Mouse (Mus musculus) CD4-positive, CD25-positive, alpha-beta regulatory T cell, adult 4 months (primary cell): Measurements from ENCODE around the gene Tbp. TPM values are rescaled to one million over a fixed set of nuclear protein-coding genes. Genes with fewer than 3 reads are reported as not detected.

Experiments
- ATAC-seq: one replicate; pipeline ENCODE4 v1.8.0; 2017
- polyA plus RNA-seq, 2 experiments: library from polyadenylated mRNA; unstranded; fragments of 100-300 nt; shearing (Covaris generic); gene quantifications; one replicate each; pipeline ENCODE4 v1.2.1; 2017

Tbp gene
- 10 to 100 TPM; 49.0 to 56.6 TPM for polyA plus RNA-seq

DNA sequence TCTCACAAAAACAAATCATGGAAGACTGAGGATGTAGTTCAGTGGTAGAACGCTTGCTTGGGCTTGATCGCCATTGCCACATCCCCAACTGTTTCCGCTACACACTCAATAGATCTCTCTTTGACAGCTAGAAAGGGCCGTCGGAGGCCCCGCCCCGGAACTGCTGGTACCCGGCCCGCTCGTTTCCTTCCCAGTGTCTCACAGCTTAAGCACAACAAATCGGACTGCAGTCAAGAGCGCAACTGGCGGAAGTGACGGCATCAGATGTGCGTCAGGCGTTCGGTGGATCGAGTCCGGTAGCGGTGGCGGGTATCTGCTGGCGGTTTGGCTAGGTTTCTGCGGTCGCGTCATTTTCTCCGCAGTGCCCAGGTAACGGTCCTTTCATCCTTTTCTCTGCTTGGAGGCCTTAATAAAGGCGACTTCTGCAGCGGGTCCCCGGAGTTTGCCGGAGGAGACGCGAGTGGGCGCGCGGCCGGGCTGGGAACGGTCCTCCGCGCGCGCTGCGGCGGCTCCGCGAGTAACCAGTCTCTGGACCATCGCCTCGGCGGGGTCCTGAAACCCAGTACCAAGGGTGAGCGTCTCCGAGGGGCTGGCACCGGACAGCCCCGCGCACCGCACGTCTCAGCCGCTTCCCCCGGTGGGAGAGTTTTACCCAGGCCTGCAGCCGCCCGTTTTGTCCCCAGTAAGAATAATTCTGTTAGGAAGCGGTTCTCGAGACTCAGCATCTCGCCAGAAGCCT lies at the start of gene Tbp, which contains the start of gene Psmb1:
Gene Tbp (plus strand): TSS at position 233 of the 739 bp plus-strand sequence.
Gene Psmb1 (minus strand): TSS at position 96 of the 739 bp plus-strand sequence.
- peak; percentile 89 for ATAC-seq

DNA sequence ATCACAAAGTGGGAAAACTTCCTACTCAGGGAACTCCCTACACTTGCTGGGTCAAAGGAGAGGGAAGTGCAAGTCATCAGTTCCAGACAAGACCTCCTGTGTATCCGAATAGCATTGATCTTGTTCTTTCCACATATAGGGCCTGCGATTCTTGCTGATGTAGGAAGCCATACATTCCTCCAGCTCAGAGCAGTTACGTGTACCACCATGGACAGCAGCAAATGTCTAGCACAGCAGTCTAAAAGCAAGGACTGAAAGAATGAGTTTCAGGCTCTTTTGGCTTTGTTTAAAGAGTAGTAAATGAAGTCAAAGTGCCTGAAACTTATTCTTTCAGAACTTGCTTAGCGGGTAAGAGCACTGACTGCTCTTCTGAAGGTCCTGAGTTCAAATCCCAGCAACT lies 44.5 kb upstream of the Tbp start:
- ATAC-seq, result no peak

DNA sequence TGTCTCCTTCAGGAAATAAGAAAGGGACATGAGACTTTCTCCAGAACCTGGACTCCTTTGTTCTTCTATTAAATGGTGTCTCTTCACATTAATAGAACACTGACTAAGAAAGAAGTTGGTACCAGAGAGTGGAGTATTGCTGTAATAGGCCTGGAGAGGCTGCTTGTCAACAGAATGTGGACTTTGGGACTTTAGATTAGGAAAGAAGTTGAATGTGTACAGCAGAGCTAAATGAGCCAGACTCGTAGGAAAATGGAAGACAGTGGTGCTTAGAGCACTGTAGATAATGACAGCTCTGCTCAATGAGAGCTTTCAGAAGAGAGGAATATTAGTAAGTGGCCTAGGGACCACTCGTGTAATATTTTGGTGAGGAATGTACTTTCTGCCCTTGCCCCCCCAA lies 43.1 kb upstream of the Tbp start:
- no peak for ATAC-seq

DNA sequence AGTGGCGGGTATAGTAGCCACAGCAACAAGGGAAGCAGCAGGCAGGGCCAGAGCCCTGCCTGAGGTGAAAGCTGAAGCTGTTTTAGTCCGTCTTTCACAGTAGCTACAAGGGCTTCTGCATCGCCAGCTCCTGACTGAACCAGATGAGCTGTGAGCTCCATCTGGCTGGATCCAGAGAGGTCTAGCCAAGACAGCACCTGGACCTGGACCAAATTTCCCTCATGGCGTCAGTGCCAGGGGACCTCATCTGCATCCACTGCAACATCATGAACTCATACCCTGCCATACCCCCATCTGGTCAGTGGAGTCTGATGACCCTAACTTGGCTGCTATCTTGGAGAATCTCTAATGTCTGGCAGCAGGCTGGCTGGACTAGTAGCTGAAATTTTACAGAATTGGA lies 39.9 kb upstream of the Tbp start:
- ATAC-seq, result no peak

DNA sequence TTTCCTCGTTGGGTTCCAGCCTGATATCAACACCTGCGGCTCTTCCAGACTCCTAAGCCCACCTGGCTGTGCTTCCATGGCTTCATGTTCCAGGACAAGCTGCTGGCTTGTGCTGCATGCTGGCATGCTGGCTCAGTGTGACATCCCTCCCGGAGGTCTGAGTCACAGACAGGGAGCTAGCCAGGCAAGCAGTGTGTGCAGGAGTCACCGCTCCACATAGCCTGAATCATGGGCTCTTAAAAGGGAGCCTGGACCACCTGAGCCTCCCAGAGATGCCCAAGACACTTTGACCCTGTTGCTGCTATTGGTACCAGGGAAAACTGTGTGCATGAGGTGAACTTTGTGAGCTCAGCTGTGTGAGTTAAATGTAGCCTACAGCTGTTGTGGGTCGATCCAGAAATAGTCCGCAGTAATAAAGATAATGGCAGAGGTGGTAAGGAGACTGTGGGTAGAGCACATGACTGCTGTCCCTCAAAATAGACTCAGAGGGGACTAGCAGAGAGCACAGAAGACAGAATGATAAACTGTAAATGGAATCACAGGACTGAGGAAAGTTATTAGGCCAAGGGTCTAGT lies 37.7 kb upstream of the Tbp start:
- no peak for ATAC-seq

DNA sequence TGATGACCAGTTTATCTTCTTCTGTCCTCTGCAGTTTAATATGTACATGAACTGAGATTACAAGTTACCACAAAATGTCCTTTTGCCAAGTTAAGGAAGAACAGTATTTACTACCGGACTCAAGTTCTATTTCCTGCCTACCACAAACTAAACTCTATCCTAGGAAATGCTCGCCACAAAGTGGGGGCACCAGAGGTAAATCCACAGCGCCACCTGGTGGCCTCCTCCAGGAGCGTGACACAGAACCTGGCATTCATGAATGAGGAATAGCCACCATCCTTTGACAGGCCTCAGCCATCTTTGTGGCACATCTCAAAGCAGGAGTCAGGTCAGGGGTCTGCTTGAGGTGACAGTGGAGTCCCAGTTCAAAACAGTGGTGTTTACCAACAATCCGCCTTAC lies 32.0 kb upstream of the Tbp start:
- ATAC-seq, result peak; percentile 85

DNA sequence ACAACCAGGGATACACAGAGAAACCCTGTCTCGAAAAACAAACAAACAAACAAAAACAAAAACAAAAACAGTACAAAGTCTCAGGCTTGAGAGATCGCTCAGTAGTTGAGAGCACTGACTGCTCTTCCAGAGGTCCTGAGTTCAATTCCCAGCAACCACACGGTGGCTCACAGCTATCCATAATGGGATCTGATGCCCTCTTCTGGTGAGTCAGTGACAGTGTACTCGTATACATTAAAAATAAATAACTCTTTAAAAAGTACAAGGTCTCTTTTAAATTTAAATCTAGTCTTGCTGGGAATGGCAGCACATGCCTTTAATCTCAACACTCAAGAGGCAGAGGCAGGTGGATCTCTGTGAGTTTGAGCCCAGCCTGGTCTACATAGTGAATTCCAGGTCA lies 27.0 kb upstream of the Tbp start:
- ATAC-seq, result no peak

DNA sequence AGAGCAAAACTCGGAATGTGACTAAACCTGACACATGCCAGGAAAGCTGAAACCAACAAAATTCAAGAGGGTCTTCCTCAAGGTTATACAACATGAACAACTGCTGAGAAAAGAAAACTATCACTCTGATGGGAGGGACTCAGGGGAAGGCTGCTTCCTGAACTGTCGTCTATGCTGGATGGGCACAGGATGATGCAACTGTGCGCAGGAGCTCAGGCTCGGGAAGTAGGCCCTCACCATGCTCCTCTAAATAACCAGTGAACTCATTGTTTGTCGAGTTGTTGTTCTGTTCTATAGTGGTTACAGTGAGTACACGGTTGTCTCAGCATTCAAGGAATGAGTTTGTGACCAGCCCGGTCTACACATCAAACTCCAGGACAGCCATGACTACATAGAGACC lies 9.1 kb upstream of the Tbp start:
- ATAC-seq, result no peak

DNA sequence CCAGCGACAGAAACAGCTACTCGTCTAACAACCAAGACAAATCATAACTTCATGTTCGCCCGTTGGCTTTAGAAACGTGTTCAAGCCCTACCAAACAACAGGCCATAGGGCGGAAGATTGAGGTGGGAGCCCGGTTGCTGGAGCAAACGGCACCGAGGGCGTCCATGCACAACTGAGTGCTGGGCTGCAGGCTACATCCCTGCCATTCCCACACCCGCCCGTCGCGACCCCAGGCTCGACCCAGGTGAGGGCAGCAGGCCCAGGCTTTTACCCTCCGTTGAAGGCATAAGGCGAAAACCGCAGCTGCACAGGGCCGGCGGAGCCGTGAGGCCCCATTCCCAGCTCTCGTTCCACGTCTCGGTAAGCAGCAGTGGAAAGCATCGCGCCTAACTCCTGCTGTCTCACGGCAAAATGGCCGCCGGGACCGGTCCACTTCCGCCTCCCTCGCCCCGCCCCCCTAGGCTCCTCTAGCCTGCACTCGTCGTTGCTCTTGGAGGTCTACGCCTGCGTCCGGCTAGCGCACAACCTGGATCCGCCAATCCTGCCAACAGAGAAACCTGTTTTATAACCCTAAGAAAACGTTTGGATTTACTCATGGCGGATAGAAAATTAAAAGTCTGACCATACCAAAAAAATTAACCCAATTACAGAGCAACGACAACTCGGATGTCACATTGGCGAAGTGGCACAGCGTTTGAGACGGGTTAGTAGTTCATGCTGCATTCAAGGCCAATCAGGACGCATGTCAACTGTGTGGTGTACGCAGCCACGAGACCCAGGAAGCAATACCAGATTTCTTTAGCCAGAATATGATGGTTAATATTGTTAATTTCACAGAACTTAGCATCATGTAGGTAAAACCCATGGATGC lies 1.6 kb upstream of the Tbp start:
- ATAC-seq, result peak; percentile 74

DNA sequence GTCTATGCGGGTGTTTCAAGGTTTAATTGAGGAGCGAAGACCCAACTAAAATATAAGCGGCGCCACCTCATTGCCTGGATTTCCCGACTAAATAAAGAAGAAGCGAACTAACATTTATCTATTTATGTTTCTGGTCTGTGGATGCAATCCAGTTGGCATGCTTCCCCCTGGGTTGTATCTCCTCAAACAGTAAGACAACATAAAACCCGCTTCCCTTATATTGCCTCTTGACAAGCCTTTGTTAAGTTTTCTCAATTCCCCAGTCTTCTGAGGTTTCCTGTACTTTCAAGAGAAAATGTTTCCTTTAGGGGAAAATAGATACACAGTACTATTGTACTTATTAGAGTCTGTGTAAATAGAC lies 955 bp upstream of the Tbp start:
- ATAC-seq, result no peak

DNA sequence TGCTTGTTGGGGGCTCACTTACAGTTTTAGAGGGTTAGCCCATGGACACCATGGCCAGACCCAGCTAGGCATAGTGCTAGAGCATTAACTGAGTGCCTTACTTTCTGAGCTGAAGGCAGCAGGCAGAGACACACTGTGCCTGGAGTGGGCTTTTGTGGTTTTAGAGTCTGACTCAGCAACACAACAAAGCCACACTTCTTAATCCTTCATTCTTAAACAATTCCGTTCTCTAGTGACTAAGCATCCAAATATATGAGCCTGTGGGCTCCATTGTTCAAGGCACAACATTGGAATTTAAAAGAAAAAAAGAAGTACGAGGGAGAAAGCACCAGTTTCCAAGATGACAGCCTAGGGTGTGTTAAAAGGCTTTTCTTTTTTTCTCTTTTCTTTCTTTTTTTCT lies 11.0 kb downstream of the Tbp start:
- no peak for ATAC-seq

DNA sequence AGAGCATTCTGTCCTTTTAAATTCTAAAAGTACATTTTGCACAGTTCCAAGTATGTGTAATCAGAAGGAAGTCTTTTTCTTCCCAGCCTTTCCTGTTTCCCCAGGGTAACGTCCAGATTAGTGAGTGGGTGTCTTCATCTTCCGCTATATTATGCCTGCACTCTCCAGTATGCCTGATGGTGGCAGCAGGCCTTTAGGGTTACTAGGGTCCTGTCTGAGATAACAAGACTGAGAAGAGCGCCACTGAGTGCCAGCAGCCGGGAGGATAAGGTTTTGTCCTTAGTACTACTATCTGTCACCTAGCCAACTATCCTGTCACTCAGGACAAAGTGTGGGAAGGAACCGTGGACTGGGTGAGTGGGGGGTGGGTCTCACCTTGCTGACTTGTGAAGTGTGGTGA lies 18.1 kb downstream of the Tbp start:
- no peak for ATAC-seq

DNA sequence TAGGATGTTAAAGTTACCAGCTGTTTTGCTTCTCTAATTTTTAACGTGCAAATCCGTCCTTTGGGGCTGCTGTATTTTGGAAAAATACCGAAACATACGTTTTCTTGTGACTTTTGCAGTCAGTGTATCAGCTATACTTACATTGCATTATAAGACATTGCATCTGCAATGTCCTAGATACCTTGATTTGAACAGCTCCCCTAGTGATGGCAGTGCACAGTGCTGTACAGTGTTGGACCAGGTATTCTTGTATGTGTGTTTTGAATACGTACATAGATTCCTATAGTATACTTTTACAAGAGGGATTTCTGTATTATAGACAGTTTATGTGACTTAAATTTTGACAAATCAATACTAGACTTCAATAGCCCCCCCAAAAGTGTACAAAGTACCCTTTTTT lies 18.5 kb downstream of the Tbp start:
- peak; percentile 31 for ATAC-seq

DNA sequence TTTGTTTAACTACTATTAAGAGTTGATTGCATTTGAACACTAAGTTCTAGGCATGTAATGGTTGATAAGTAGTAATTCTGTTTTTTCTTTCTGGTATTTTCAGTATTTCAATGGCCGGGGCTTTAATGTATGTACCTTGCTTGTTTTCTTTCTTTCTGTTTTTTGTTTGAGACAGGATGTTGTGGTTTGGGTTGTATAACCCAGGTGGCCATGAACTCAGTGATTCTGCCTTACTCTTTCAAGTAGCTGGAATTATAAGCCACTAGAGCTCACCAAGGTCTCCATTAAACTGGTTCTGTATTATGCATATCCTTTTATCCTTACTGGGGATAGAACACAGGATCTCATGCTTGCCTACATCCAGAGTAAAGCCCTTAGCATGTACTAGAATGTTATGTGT lies 19.1 kb downstream of the Tbp start:
- ATAC-seq, result peak; percentile 87

DNA sequence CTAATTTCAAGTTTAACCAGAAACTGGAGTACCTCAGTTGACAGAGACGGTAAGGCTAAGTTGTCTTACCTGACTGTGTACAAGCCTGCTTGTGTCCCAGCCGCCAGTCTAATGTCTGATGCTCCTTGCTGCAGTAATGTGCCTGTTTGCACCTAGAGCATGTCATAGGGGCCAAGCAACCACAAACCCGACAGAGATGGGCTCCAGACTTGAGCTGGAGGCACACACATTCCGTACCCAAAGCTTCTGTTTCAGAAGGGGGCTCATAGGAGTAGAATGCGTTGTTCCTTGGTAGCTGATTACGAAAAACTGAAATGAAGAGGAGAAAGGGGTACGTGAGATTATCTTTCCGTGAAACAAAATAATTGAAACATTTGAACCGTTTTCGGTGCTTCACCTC lies 26.6 kb downstream of the Tbp start:
- ATAC-seq, result no peak

DNA sequence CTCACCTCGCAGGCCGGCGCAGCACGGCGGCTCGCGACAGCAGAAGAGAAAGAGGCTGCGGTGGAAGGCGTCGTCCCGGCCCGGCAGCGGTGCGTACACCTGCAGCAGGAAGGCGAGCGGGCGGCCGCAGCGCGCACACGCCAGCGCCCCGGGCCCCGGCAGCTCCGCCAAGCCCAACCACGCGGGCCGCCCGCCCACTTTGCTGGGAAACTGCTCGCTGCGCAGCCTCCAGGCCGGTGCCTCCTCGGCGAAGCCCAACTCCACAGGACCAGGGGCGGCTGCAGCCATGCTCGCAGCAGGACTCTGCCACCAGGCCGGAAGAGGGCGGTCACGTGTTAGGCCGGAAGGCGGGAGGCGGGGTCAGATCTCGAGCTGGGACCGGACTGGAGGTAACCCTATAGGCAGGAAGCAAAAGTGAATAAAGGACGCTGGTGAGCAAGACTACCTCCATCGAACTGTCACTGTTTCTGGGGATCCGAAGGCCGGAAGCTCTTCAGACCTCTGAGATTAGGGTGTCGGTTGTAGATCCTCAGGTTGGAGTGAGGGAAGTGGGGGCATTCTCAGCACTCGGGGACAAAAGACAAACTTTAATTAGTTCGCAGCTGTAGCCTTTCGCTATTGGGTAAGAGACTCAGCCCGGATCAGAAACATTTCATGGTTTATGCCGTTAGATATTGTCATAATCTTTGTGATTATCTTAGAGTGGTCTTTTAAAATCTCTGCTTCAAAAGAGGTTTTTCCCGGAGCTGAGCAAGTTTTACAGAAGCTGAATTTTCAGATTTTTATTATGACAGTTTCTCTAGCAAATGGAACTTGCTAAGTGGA lies 27.5 kb downstream of the Tbp start, which contains the start of gene Pdcd2:
Gene Pdcd2 (minus strand): TSS at position 316 of the 825 bp plus-strand sequence.
- ATAC-seq, result peak; percentile 96

DNA sequence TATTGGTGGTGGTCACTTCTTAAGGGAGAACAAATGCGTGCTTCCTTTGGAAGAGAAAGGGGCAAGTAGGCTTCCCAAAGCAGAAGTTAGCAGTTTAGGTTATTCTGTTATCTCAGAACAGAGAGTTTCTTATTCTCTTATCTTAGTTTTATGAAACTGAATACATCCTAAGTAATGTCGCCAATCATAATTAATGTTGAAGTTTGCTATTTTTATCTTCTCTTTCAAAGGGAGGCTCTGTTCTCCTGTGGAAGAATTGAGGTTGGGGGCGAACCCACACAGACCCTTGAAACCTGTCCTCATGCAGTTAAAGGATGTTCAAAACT lies 28.1 kb downstream of the Tbp start:
- no peak for ATAC-seq

DNA sequence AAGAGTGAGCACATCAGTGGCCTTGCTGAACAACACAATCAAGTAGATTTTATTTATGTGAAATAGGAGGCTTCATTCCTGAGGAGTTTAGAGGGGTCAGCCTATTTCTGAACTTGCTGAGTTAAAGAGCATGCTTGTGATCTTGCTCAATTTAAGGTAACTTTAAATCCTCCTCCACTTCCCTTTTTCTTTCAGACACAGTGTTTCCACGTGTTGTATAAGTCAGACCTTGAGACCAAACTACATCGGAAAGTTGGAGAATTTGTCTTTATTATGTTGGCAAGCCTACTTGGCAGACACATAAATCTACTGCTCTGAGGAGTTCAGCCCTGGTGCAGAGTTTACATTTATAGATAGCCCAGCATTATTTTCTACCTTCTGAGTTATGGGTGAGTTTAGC lies 29.2 kb downstream of the Tbp start:
- no peak for ATAC-seq

DNA sequence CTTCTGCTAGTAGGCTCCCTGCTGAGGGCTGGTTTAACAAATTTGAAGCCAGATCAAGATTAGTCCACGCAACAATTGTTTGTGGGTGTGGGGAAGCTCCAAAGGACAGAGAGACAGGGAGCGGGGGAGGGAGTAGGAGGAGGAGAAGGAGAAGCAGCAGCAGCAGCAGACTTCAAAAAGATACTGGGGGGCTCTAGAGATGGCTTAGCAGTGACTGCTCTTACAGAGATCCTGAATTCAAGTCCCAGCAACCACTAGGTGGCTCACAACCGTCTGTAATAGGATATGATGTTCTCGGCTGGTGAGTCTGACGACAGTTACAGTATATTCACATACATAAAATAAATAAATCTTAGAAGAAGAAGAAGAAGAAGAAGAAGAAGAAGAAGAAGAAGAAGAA lies 30.5 kb downstream of the Tbp start:
- no peak for ATAC-seq

DNA sequence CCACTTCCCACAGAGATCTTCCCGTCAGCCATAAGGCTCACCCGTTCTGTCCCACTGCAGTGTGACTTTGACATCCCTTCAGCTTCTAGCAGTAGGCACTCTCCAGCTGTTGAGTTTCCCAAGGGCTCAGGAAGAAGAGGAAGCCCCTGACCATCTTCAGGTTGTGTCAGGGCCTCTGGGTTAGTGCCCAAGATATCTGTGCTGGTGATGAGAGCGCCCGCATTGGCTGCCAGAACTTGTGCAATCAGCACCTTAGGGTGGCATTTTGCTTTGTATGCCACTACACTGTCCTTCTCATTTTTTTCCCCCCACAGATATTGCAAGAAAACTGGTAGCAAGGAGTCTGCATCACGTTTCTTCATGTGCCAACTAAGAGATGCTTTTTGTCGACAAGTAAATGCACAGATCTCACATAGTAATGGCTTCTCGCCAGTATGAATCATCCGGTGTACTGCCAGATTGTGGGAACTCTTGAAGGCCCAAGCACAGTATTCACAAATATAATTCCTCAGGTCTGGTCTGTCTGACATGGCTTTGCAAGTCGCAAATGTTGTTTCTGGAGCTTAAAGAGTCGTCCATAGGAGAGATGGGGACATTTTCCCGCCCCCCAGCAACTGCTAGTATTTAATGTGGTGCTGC lies 35.6 kb downstream of the Tbp start:
- no peak for ATAC-seq

DNA sequence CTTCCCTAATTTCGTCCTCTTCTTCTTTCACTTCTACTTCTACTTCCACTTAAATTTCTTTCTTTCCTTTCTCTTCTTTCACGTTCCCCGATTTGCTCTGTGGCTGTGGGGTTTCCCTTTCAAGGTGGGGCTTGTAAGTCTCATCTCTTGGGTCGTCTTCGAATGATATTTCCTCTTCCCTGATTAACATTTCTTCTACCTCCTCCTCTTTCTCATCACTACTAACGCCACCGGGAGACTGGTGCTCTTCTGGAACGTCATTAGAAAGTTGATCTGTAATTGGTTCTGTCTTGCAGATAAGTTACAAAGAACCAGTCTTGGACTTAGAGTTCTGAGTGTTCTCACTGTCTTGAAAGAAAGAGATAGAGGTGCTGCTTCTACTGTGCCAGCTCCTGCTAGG lies 36.3 kb downstream of the Tbp start:
- ATAC-seq, result peak; percentile 79

DNA sequence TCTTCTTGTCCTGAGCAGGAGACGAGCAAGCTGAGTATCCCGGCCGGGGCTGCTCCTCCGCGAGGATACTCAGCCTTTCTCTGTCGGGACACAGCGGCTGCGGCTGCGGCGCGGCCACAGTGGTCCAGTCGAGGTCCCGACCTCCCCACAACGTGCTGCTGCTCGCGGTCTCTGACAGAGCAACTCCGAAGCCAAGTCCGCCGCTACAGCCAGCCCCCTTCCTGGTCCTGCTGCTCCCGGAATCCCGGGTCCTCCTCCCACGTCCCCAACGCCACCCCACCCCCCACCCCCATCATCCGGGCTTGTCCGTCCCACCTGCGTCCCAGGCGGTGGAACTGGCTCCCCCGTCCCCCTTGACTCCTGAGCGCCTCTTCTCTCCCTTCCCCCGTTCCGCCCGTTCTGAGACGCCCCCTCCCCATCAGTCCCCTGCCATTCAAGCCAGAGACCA lies 36.8 kb downstream of the Tbp start:
- ATAC-seq, result peak; percentile 51
